Mouse (Mus musculus) spleen, adult 2 months (tissue): ENCODE data around the gene Taar5.

Experiments
- CTCF ChIP-seq: fragments of 200-500 bp; IDR thresholded peaks from 2 replicates; pipeline ENCODE4 v1.5.1; 2011; ENCODE audit warnings: mild to moderate bottlenecking, inconsistent platforms; ENCODE audit not compliant: insufficient read depth, insufficient read length, insufficient replicate concordance; ENCODE audit errors: extremely low read depth
- POLR2A ChIP-seq: fragments of 200-500 bp; IDR thresholded peaks from 2 replicates; pipeline ENCODE4 v1.6.1; 2011; ENCODE audit warnings: low read depth, low read length, inconsistent platforms

- TF ChIP-seq CTCF (no peak), POLR2A (no peak)
Observed at GRCm38 (mm10) chr10:23948026-23948425, 22.5 kb upstream of the Taar5 start.
